Comparison of ENCODE assay signal across 21 mouse cellular contexts in genomic region chrX:13506376-13506775, GRCm38 (mm10). TPM values are rescaled to one million over a fixed set of nuclear protein-coding genes. Genes with fewer than 3 reads are reported as not detected.
DNase-seq lines count a peak whose midpoint lies in the region; ATAC-seq and TF ChIP-seq lines count a peak whose summit lies in the region.
"Had no signal": no experiment of that assay in that cellular context is flagged by ENCODE, and none has a peak within 500 bp of the region (broad histone marks: within the 10 kb centered on the region; RNA-seq: fewer than 3 reads in every experiment).

No protein-coding gene starts in this region.

- H3K4me2 ChIP-seq in heart, embryonic 12.5 days = no peak overlapping the region
- no peak overlapping the region for H3K4me2 ChIP-seq in kidney, embryonic 14.5 days (replicated peaks; ENCODE audit: low read depth, low read length)
- H3K4me2 ChIP-seq: embryonic facial prominence, embryonic 12.5 days; limb, embryonic 13.5 days had no signal

- no peaks in the 10 kb centered on the region for H3K9me3 ChIP-seq in heart, embryonic 12.5 days (replicated peaks)
- H3K9me3 ChIP-seq in kidney, embryonic 14.5 days (ENCODE audit: control insufficient read depth, low read length) = no peaks in the 10 kb centered on the region
- H3K9me3 ChIP-seq: embryonic facial prominence, embryonic 12.5 days; G1E; limb, embryonic 13.5 days; midbrain, embryonic 10.5 days had no signal

- peak in 1 of 2 experiments; percentile 47 for DNase-seq in heart, adult 2 months
- DNase-seq in kidney, postnatal 14 days = peak; percentile 19
- DNase-seq in kidney, postnatal 36 days = peak; percentile 20 to 25
- no peak for DNase-seq in layer of hippocampus, adult 2 months (ENCODE audit: low spot score in 2 of 2)
- DNase-seq in ovary, postnatal 10 days (ENCODE audit: low spot score) = no peak
- DNase-seq: cerebellum, postnatal 10 days; gastrocnemius, postnatal 14 days; heart, postnatal 4 days; right cerebral cortex, postnatal 4 days; thymus, postnatal 36 days had no signal

- 53% methylated on average over 2 of the region's 2 CpGs for WGBS in heart, adult 2 months
- 54% methylated on average over 2 of the region's 2 CpGs for WGBS in heart, embryonic 12.5 days
- WGBS in kidney, embryonic 14.5 days = 87% methylated on average over 2 of the region's 2 CpGs

- H3K9ac ChIP-seq in heart, adult 2 months (ENCODE audit: low read depth, low read length) = no peak overlapping the region
- H3K9ac ChIP-seq in heart, embryonic 12.5 days = no peak overlapping the region
- H3K9ac ChIP-seq in kidney, embryonic 14.5 days (ENCODE audit: low read depth, low read length) = no peak overlapping the region
- H3K9ac ChIP-seq: embryonic facial prominence, embryonic 12.5 days; limb, embryonic 13.5 days had no signal

- TF ChIP-seq CTCF in heart, adult 2 months (IDR thresholded peaks at IDR 0.05) = no peak
- no peak for TF ChIP-seq CTCF in layer of hippocampus, adult 2 months (conservative IDR thresholded peaks at IDR 0.05)

- ATAC-seq in heart, embryonic 12.5 days (ENCODE audit: insufficient number of reproducible peaks, low FRiP score) = no peak
- no peak for ATAC-seq in kidney, embryonic 14.5 days (ENCODE audit: low FRiP score, low TSS enrichment)
- ATAC-seq in megakaryocyte progenitor cell, adult 5-6 weeks (replicated peaks; ENCODE audit: poor library complexity) = peak; percentile 59
- ATAC-seq: activated CD4-positive, CD25-positive, alpha-beta regulatory T cell, adult 4 months; forebrain, embryonic 14.5 days; intestine, embryonic 16.5 days had no signal

- peak overlapping the region; percentile 42 for H3K27ac ChIP-seq in heart, adult 2 months
- no peak overlapping the region for H3K27ac ChIP-seq in heart, embryonic 12.5 days (ENCODE audit: poor library complexity, severe bottlenecking)
- no peak overlapping the region for H3K27ac ChIP-seq in kidney, embryonic 14.5 days (ENCODE audit: low read depth, low read length)
- H3K27ac ChIP-seq in layer of hippocampus, adult 2 months = no peak overlapping the region
- H3K27ac ChIP-seq: embryonic facial prominence, embryonic 12.5 days; limb, embryonic 13.5 days; midbrain, embryonic 10.5 days had no signal

- H3K4me3 ChIP-seq in heart, adult 2 months = no peak overlapping the region
- no peak overlapping the region for H3K4me3 ChIP-seq in heart, embryonic 12.5 days
- H3K4me3 ChIP-seq in kidney, embryonic 14.5 days (ENCODE audit: low read length) = no peak overlapping the region
- no peak overlapping the region for H3K4me3 ChIP-seq in layer of hippocampus, adult 2 months
- H3K4me3 ChIP-seq: embryonic facial prominence, embryonic 12.5 days; limb, embryonic 13.5 days; midbrain, embryonic 10.5 days had no signal

- no peaks in the 10 kb centered on the region for H3K36me3 ChIP-seq in heart, adult 2 months (ENCODE audit: control insufficient read depth, insufficient read depth, low read length)
- H3K36me3 ChIP-seq in heart, embryonic 12.5 days = no peaks in the 10 kb centered on the region
- no peaks in the 10 kb centered on the region for H3K36me3 ChIP-seq in kidney, embryonic 14.5 days (ENCODE audit: control insufficient read depth, insufficient read depth, low read length)
- H3K36me3 ChIP-seq: embryonic facial prominence, embryonic 12.5 days; G1E; limb, embryonic 13.5 days; midbrain, embryonic 10.5 days had no signal

- intact Hi-C loops in heart, adult 2 months (cut with DNase I) = loop anchor here (2.0 to 5.0 kb wide), 2 partner anchors 112 to 159 kb away; no protein-coding TSS in a partner anchor

- H3K79me2 ChIP-seq in heart, adult 2 months (replicated peaks; ENCODE audit: control insufficient read depth, insufficient read depth, low read length) = no peaks in the 10 kb centered on the region

- H3K27me3 ChIP-seq in heart, adult 2 months (ENCODE audit: control insufficient read depth, insufficient read depth, low read length) = no peaks in the 10 kb centered on the region
- peaks cover 6% of the 10 kb centered on the region; the same call in 1 of the 2 replicates for H3K27me3 ChIP-seq in heart, embryonic 12.5 days (replicated peaks)
- H3K27me3 ChIP-seq in kidney, embryonic 14.5 days (ENCODE audit: control insufficient read depth, insufficient read depth, low read length) = no peaks in the 10 kb centered on the region
- H3K27me3 ChIP-seq: embryonic facial prominence, embryonic 12.5 days; limb, embryonic 13.5 days had no signal

- peaks cover 4% of the 10 kb centered on the region for H3K4me1 ChIP-seq in heart, adult 2 months (ENCODE audit: control insufficient read depth, insufficient read depth, low read length)
- 0 out of 2 replicates have a peak, but pooled peaks cover 5% of the 10 kb centered on the region for H3K4me1 ChIP-seq in heart, embryonic 12.5 days (replicated peaks)
- no peaks in the 10 kb centered on the region for H3K4me1 ChIP-seq in kidney, embryonic 14.5 days (ENCODE audit: control insufficient read depth, insufficient read depth, low read length)
- H3K4me1 ChIP-seq: embryonic facial prominence, embryonic 12.5 days; limb, embryonic 13.5 days had no signal

- no peak for TF ChIP-seq POLR2A in heart, adult 2 months (IDR thresholded peaks at IDR 0.05; ENCODE audit: insufficient read depth, low read depth, low read length)

- TF ChIP-seq EP300 in heart, adult 2 months (IDR thresholded peaks at IDR 0.05; ENCODE audit: insufficient read depth, low read depth, low read length) = 0 out of 2 replicates have a peak, but pooled peaks have one; percentile 53

RNA-seq across cellular contexts. Expression of gene Nyx, which starts 40.5 kb away (rescaled TPM):
- under 1 TPM; 0.23 TPM for total RNA-seq in heart, adult 2 months (2021)
- 0.14 and 0.20 TPM in 2 replicates for polyA plus RNA-seq in heart, adult 2 months (2012; rRNA removed)
- polyA plus RNA-seq in heart, embryonic 12.5 days (2016; fragmentation: Nextera tagmentation; extraction: Ambion mirVana) = 0.05 TPM in 2 replicates
- polyA plus RNA-seq in kidney, embryonic 14.5 days (2014; fragmentation: Nextera tagmentation; extraction: Ambion mirVana) = not detected in 2 replicates
- not detected in 2 replicates for total RNA-seq in megakaryocyte progenitor cell, adult 5-6 weeks (2015)
- total RNA-seq in megakaryocyte progenitor cell, adult 5-6 weeks (2017) = not detected in 2 replicates
- 1 to 10 TPM in 1 of 2 experiments, under 1 TPM in 1; 0.59 to 1.1 TPM for total RNA-seq in layer of hippocampus, adult 2 months (2021)
- polyA plus RNA-seq: activated CD4-positive, CD25-positive, alpha-beta regulatory T cell, adult 4 months; stomach, embryonic 14.5 days had no signal

Comparison
In these comparisons a context has a peak if more than half of its experiments do, and no peak if none do; other contexts are left out.
1. DNase-seq: peak in kidney, postnatal 14 days (single experiment) and kidney, postnatal 36 days (2 of 2); none in layer of hippocampus, adult 2 months (0 of 2) and ovary, postnatal 10 days (single experiment).